Mouse (Mus musculus): Measurements from ENCODE around the gene Ubr1.

- TF ChIP-seq EP300 (IDR thresholded peaks at IDR 0.05; ENCODE audit: low read depth) = no peak
- no peak for TF ChIP-seq CTCF (IDR thresholded peaks at IDR 0.05; ENCODE audit: low read depth)
Measured at GRCm38 (mm10) chr2:120863389-120863788, 107.1 kb downstream of the Ubr1 start.

Data from liver, embryonic 14.5 days (tissue).